17 mouse cellular contexts compared by ENCODE assay signal in genomic region chr6:17771456-17771855, GRCm38 (mm10).
A peak's percentile ranks its signal among the peaks of the same experiment; 100 is the strongest.
DNase-seq lines count a peak whose midpoint lies in the region; ATAC-seq and TF ChIP-seq lines count a peak whose summit lies in the region.
"Had no signal": no experiment of that assay in that cellular context is flagged by ENCODE, and none has a peak within 500 bp of the region (broad histone marks: within the 10 kb centered on the region; RNA-seq: fewer than 3 reads in every experiment).

No protein-coding gene starts in this region.

- peak; percentile 9 to 12 for DNase-seq in adrenal gland, postnatal 36 days
- no peak for DNase-seq in adrenal gland, adult 8-10 months
- DNase-seq in lung, postnatal 0 days (ENCODE audit: low spot score), result peak; percentile 69
- DNase-seq in lung, adult 2 months, result no peak
- no peak for DNase-seq in stomach, postnatal 0 days (ENCODE audit: low spot score)
- DNase-seq in kidney, postnatal 36 days, result no peak
- DNase-seq in gastrocnemius, postnatal 10 days, result no peak
- DNase-seq: cerebellum, postnatal 14 days; heart, postnatal 14 days; kidney, adult 9 months; lung, postnatal 14 days; thymus, postnatal 36 days had no signal

- no peak overlapping the region for H3K9ac ChIP-seq in lung, postnatal 0 days (replicated peaks; ENCODE audit: low read depth)
- no peak overlapping the region for H3K9ac ChIP-seq in stomach, postnatal 0 days (ENCODE audit: low read length)
- H3K9ac ChIP-seq: embryonic facial prominence, embryonic 13.5 days; limb, embryonic 12.5 days had no signal

- no peak overlapping the region for H3K4me3 ChIP-seq in lung, postnatal 0 days (ENCODE audit: low read depth, low read length)
- no peak overlapping the region for H3K4me3 ChIP-seq in lung, adult 2 months (replicated peaks; ENCODE audit: extremely low read depth, low read depth, low read length)
- no peak overlapping the region for H3K4me3 ChIP-seq in stomach, postnatal 0 days (ENCODE audit: low read depth, low read length)
- H3K4me3 ChIP-seq: embryonic facial prominence, embryonic 13.5 days; limb, embryonic 12.5 days had no signal

- TF ChIP-seq EP300 in lung, postnatal 0 days (IDR thresholded peaks at IDR 0.05), result no peak
- TF ChIP-seq EP300 in stomach, postnatal 0 days (optimal IDR thresholded peaks at IDR 0.05), result no peak

- no peaks in the 10 kb centered on the region for H3K36me3 ChIP-seq in lung, postnatal 0 days (ENCODE audit: insufficient read depth, low read length)
- no peaks in the 10 kb centered on the region for H3K36me3 ChIP-seq in stomach, postnatal 0 days (ENCODE audit: control insufficient read depth, insufficient read depth, low read length)
- H3K36me3 ChIP-seq: embryonic facial prominence, embryonic 13.5 days; limb, embryonic 12.5 days had no signal

- no peak for TF ChIP-seq CTCF in lung, postnatal 0 days (IDR thresholded peaks at IDR 0.05)
- no peak for TF ChIP-seq CTCF in lung, adult 2 months (IDR thresholded peaks at IDR 0.05; ENCODE audit: insufficient read depth, low read length)
- no peak for TF ChIP-seq CTCF in stomach, postnatal 0 days (IDR thresholded peaks at IDR 0.05; ENCODE audit: low read depth)

- H3K4me2 ChIP-seq in lung, postnatal 0 days (replicated peaks; ENCODE audit: low read depth, low read length), result no peak overlapping the region
- H3K4me2 ChIP-seq in stomach, postnatal 0 days (replicated peaks; ENCODE audit: low read depth), result no peak overlapping the region
- H3K4me2 ChIP-seq: embryonic facial prominence, embryonic 13.5 days; limb, embryonic 12.5 days; midbrain, embryonic 11.5 days had no signal

- H3K9me3 ChIP-seq in lung, postnatal 0 days (ENCODE audit: low read length), result no peaks in the 10 kb centered on the region
- no peaks in the 10 kb centered on the region for H3K9me3 ChIP-seq in stomach, postnatal 0 days (ENCODE audit: control insufficient read depth, low read length)
- H3K9me3 ChIP-seq: embryonic facial prominence, embryonic 13.5 days; limb, embryonic 12.5 days had no signal

- peaks cover 7% of the 10 kb centered on the region; the same call in 1 of the 2 replicates for H3K4me1 ChIP-seq in lung, postnatal 0 days (ENCODE audit: insufficient read depth, low read depth, low read length)
- no peaks in the 10 kb centered on the region for H3K4me1 ChIP-seq in lung, adult 2 months (ENCODE audit: control insufficient read depth, insufficient read depth, low read length)
- no peaks in the 10 kb centered on the region for H3K4me1 ChIP-seq in stomach, postnatal 0 days (replicated peaks; ENCODE audit: control insufficient read depth, insufficient read depth)

- no peak for TF ChIP-seq POLR2A in lung, adult 2 months (IDR thresholded peaks at IDR 0.05; ENCODE audit: borderline replicate concordance, extremely low read depth, low read depth, low read length)

- H3K27me3 ChIP-seq in lung, postnatal 0 days (replicated peaks; ENCODE audit: insufficient read depth, low read length), result no peaks in the 10 kb centered on the region
- H3K27me3 ChIP-seq in stomach, postnatal 0 days (ENCODE audit: control insufficient read depth, insufficient read depth, low read length), result no peaks in the 10 kb centered on the region
- H3K27me3 ChIP-seq: embryonic facial prominence, embryonic 13.5 days; limb, embryonic 12.5 days had no signal

- 86% methylated on average over 1 of the region's 1 CpGs for WGBS in lung, postnatal 0 days
- WGBS in lung, adult 2 months, result 29% methylated on average over 1 of the region's 1 CpGs
- 46% methylated on average over 1 of the region's 1 CpGs for WGBS in stomach, postnatal 0 days

- no peak overlapping the region for H3K27ac ChIP-seq in lung, postnatal 0 days (ENCODE audit: low read length)
- no peak overlapping the region for H3K27ac ChIP-seq in stomach, postnatal 0 days (replicated peaks)
- H3K27ac ChIP-seq: embryonic facial prominence, embryonic 13.5 days; hindbrain, postnatal 0 days; limb, embryonic 12.5 days had no signal

- ATAC-seq in lung, postnatal 0 days, result peak; percentile 32
- peak; percentile 10; the same call in 1 of the 2 replicates for ATAC-seq in common myeloid progenitor, adult 5-6 weeks (replicated peaks; ENCODE audit: low read depth, poor library complexity, severe bottlenecking)
- no peak for ATAC-seq in stomach, postnatal 0 days (ENCODE audit: low FRiP score, low TSS enrichment)
- ATAC-seq: hindbrain, postnatal 0 days had no signal

Comparison
In these comparisons a context has a peak if more than half of its experiments do, and no peak if none do; other contexts are left out.
1. DNase-seq: peak in adrenal gland, postnatal 36 days (2 of 2) and lung, postnatal 0 days (single experiment); none in adrenal gland, adult 8-10 months (single experiment), lung, adult 2 months (single experiment), stomach, postnatal 0 days (single experiment), kidney, postnatal 36 days (0 of 2) and gastrocnemius, postnatal 10 days (single experiment).